11 mouse cellular contexts compared by ENCODE assay signal in the genomic region with DNA sequence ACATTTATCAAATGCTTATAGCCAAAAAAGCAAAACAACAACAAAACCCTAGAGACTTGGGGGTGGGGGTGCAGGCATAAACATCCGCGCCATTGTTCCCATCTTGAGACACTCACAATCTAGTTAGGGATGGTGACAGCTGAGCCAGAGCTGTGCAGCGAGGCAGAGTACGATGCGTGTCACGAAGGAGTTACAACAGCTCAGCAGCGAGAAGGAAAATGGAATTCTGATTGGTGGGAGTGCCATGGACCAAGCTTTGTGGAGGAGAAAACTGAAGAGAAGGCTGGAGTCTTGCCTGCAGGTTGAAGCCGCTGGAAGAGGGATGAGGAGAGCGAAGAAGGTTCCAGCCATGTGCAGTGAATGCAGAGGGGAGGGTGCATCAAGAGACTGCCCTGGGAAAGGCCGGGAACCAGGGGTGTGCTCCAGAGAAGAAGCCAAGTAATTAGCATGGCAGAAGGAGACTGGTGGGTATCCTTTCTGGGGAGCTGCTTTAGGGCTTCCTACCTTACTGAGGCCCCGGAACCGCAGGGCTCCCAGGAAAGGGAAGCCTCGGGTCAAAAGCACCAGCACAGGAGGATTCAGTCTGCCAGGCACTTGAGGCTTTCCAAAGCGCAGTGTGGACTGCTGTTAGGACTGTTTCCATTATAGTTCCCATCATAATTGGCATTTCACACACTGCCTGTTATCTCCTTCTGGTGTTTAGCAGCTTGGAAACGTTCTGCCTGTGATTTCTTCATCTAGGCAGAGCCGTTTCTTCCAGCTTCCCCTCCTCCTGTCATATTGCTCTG.
DNase-seq lines count a peak whose midpoint lies in the region; ATAC-seq and TF ChIP-seq lines count a peak whose summit lies in the region.
"Had no signal": no experiment of that assay in that cellular context is flagged by ENCODE, and none has a peak within 500 bp of the region (broad histone marks: within the 10 kb centered on the region; RNA-seq: fewer than 3 reads in every experiment).

No protein-coding gene starts in this region.

- DNase-seq in cerebellum, adult 8-10 months: peak; percentile 17
- peak; percentile 87 for DNase-seq in forebrain, postnatal 0 days
- peak; percentile 32 to 40 for DNase-seq in left cerebral cortex, adult 18-20 months (ENCODE audit: low spot score in 2 of 2)
- DNase-seq in retina, embryonic 14.5 days (ENCODE audit: low spot score): peak; percentile 37
- no peak for DNase-seq in spleen, postnatal 14 days (ENCODE audit: low spot score in 2 of 2)
- no peak for DNase-seq in lung, postnatal 4 days
- no peak for DNase-seq in ovary, postnatal 14 days (ENCODE audit: low spot score)
- DNase-seq: kidney, adult 11 months; lung, postnatal 36 days; spleen, adult 18-20 months had no signal

- ATAC-seq in forebrain, postnatal 0 days: peak; percentile 93
- no peak for ATAC-seq in activated CD4-positive, CD25-positive, alpha-beta regulatory T cell, adult 4 months

- H3K4me3 ChIP-seq in forebrain, postnatal 0 days (ENCODE audit: low read depth, low read length): no peak overlapping the region

- peaks cover 23% of the 10 kb centered on the region for H3K4me1 ChIP-seq in forebrain, postnatal 0 days (ENCODE audit: insufficient read depth)

- H3K9me3 ChIP-seq in forebrain, postnatal 0 days (ENCODE audit: low read length): no peaks in the 10 kb centered on the region

- H3K4me2 ChIP-seq in forebrain, postnatal 0 days (ENCODE audit: low read depth): peak overlapping the region; percentile 39

- H3K9ac ChIP-seq in forebrain, postnatal 0 days: peak overlapping the region; percentile 43

- H3K27me3 ChIP-seq in forebrain, postnatal 0 days (ENCODE audit: insufficient read depth, low read length): no peaks in the 10 kb centered on the region

- peak overlapping the region; percentile 94 for H3K27ac ChIP-seq in forebrain, postnatal 0 days (ENCODE audit: low read depth, low read length)

- no peak for TF ChIP-seq CTCF in forebrain, postnatal 0 days (IDR thresholded peaks at IDR 0.05; ENCODE audit: low read depth)

- H3K36me3 ChIP-seq in forebrain, postnatal 0 days (ENCODE audit: insufficient read depth): no peaks in the 10 kb centered on the region

- 16% methylated on average over 16 of the region's 16 CpGs for whole genome bisulfite sequencing in forebrain, postnatal 0 days

Comparison
In these comparisons a context has a peak if more than half of its experiments do, and no peak if none do; other contexts are left out.
1. DNase-seq: peak in cerebellum, adult 8-10 months (single experiment), forebrain, postnatal 0 days (single experiment), left cerebral cortex, adult 18-20 months (2 of 2) and retina, embryonic 14.5 days (single experiment); none in spleen, postnatal 14 days (0 of 2), lung, postnatal 4 days (0 of 2) and ovary, postnatal 14 days (single experiment).